Mouse (Mus musculus): Measurements from ENCODE around the gene Fto.

DNA sequence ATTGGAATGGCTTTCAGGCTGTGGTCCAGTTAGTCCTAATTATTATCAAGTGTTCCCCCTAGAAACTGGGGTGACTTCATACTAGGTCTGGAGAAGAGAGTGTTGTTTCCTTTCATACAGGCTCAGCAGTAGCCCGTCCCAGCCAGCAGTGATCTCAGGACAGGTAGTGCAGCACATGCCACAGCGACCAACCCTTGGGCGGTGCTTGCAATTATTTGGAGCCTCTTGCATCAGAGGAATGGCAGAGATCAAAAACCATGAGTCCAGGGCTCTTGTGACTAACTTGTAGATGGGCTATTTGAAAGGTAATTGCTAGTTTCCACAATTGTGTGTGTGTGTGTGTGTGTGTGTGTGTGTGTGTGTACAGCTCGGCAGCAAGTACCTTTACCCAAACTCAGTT is 247.9 kb downstream of the Fto start:
- no peak for TF ChIP-seq CTCF (IDR thresholded peaks at IDR 0.05; ENCODE audit: low read depth)
- TF ChIP-seq EP300 (IDR thresholded peaks at IDR 0.05; ENCODE audit: low read depth) = no peak

Data from liver, embryonic 14.5 days (tissue).